Mouse (Mus musculus): ENCODE data around the gene Scamp2. TPM values are rescaled to one million over a fixed set of nuclear protein-coding genes. Genes with fewer than 3 reads are reported as not detected.
A peak's percentile ranks its signal among the peaks of the same experiment; 100 is the strongest.

Gene Scamp2
- polyA plus RNA-seq, 1 experiment from 2014 or later, result 62.3 TPM

GRCm38 (mm10) chr9:57577144-57577849 lies 16.6 kb downstream of the Scamp2 start:
- Histone ChIP-seq H3K27ac (no peak overlapping the region), H3K4me1 (no peaks in the 10 kb centered on the region), H3K4me2 (replicated peaks) (no peak overlapping the region), H3K36me3 (peaks cover 61% of the 10 kb centered on the region), H3K4me3 (no peak overlapping the region), H3K9me3 (no peaks in the 10 kb centered on the region), H3K27me3 (replicated peaks) (no peaks in the 10 kb centered on the region), H3K9ac (no peak overlapping the region)
- 84% methylated on average over 6 of the region's 6 CpGs for WGBS
- ATAC-seq (ENCODE audit: low FRiP score, low read depth), result no peak

GRCm38 (mm10) chr9:57584991-57585390 lies 24.2 kb downstream of the Scamp2 start:
- H3K36me3 ChIP-seq, result peaks cover 70% of the 10 kb centered on the region
- no peak for ATAC-seq (ENCODE audit: low FRiP score, low read depth)

GRCm38 (mm10) chr9:57589224-57590126 lies 28.7 kb downstream of the Scamp2 start, which contains the start of gene Ulk3:
TSS of gene Ulk3 (plus strand) at chr9:57589452.
- Histone ChIP-seq H3K4me2 (replicated peaks) (peak within 1 kb of the TSS; percentile 87), H3K36me3 (peaks cover 46% of the 10 kb centered on the region), H3K4me3 (peak within 1 kb of the TSS; percentile 67), H3K27ac (peak within 1 kb of the TSS; percentile 37; the same call in 1 of the 2 replicates), H3K27me3 (replicated peaks) (no peaks in the 10 kb centered on the region), H3K4me1 (peaks cover 15% of the 10 kb centered on the region), H3K9me3 (no peaks in the 10 kb centered on the region), H3K9ac (peak within 1 kb of the TSS; percentile 73)
- WGBS, result under 1% methylated on average over 58 of the region's 58 CpGs
- peak; percentile 90 for ATAC-seq (ENCODE audit: low FRiP score, low read depth)

More at GRCm38 (mm10) chr9:57584991-57585390, 24.2 kb downstream of the Scamp2 start:
- H3K27me3 ChIP-seq (replicated peaks), result no peaks in the 10 kb centered on the region
- no peak overlapping the region for H3K4me2 ChIP-seq (replicated peaks)
- no peak overlapping the region for H3K9ac ChIP-seq
- no peaks in the 10 kb centered on the region for H3K9me3 ChIP-seq
- peaks cover 11% of the 10 kb centered on the region for H3K4me1 ChIP-seq
- H3K27ac ChIP-seq, result no peak overlapping the region
- WGBS, result 82% methylated on average over 3 of the region's 3 CpGs
- H3K4me3 ChIP-seq, result no peak overlapping the region

GRCm38 (mm10) chr9:57590726-57591125 lies 30.0 kb downstream of the Scamp2 start:
- WGBS, result 38% methylated on average over 5 of the region's 5 CpGs
- no peak for ATAC-seq (ENCODE audit: low FRiP score, low read depth)
- Histone ChIP-seq H3K27me3 (replicated peaks) (no peaks in the 10 kb centered on the region), H3K27ac (no peak overlapping the region), H3K36me3 (peaks cover 48% of the 10 kb centered on the region), H3K9me3 (no peaks in the 10 kb centered on the region), H3K4me2 (replicated peaks) (peak overlapping the region; percentile 87; the same call in 1 of the 2 replicates), H3K9ac (no peak overlapping the region), H3K4me1 (peaks cover 15% of the 10 kb centered on the region), H3K4me3 (no peak overlapping the region)

GRCm38 (mm10) chr9:57593454-57594173 lies 32.9 kb downstream of the Scamp2 start:
- Histone ChIP-seq H3K9me3 (no peaks in the 10 kb centered on the region), H3K27me3 (replicated peaks) (no peaks in the 10 kb centered on the region), H3K4me1 (peaks cover 26% of the 10 kb centered on the region), H3K9ac (no peak overlapping the region), H3K4me3 (no peak overlapping the region), H3K27ac (no peak overlapping the region), H3K4me2 (replicated peaks) (no peak overlapping the region), H3K36me3 (peaks cover 30% of the 10 kb centered on the region)
- ATAC-seq (ENCODE audit: low FRiP score, low read depth), result no peak
- 52% methylated on average over 12 of the region's 12 CpGs for WGBS

- Histone ChIP-seq H3K4me1 (peaks cover 25% of the 10 kb centered on the region), H3K9me3 (no peaks in the 10 kb centered on the region), H3K4me3 (no peak overlapping the region), H3K27ac (no peak overlapping the region), H3K4me2 (replicated peaks) (no peak overlapping the region), H3K9ac (no peak overlapping the region), H3K27me3 (replicated peaks) (no peaks in the 10 kb centered on the region), H3K36me3 (peaks cover 30% of the 10 kb centered on the region)
- no peak for ATAC-seq (ENCODE audit: low FRiP score, low read depth)
- WGBS, result 80% methylated on average over 9 of the region's 9 CpGs
These were observed 33.4 kb downstream of the Scamp2 start for GRCm38 (mm10) chr9:57594174-57594509.

- Histone ChIP-seq H3K4me1 (peaks cover 34% of the 10 kb centered on the region), H3K9me3 (no peaks in the 10 kb centered on the region), H3K4me2 (replicated peaks) (no peak overlapping the region), H3K36me3 (peaks cover 26% of the 10 kb centered on the region), H3K27ac (no peak overlapping the region), H3K9ac (no peak overlapping the region), H3K27me3 (replicated peaks) (no peaks in the 10 kb centered on the region), H3K4me3 (no peak overlapping the region)
- 90% methylated on average over 8 of the region's 8 CpGs for WGBS
- no peak for ATAC-seq (ENCODE audit: low FRiP score, low read depth)
These were observed 36.5 kb downstream of the Scamp2 start for GRCm38 (mm10) chr9:57597265-57597664.

GRCm38 (mm10) chr9:57597929-57598382 lies 37.2 kb downstream of the Scamp2 start:
- peaks cover 22% of the 10 kb centered on the region for H3K36me3 ChIP-seq
- H3K9me3 ChIP-seq, result no peaks in the 10 kb centered on the region
- no peak overlapping the region for H3K27ac ChIP-seq
- no peaks in the 10 kb centered on the region for H3K27me3 ChIP-seq (replicated peaks)
- H3K4me3 ChIP-seq, result no peak overlapping the region
- H3K9ac ChIP-seq, result no peak overlapping the region
- ATAC-seq (ENCODE audit: low FRiP score, low read depth), result no peak
- H3K4me2 ChIP-seq (replicated peaks), result 0 out of 2 replicates have a peak overlapping the region, but pooled peaks have one; percentile 12
- 18% methylated on average over 4 of the region's 4 CpGs for WGBS
- peaks cover 34% of the 10 kb centered on the region for H3K4me1 ChIP-seq

- Histone ChIP-seq H3K36me3 (peaks cover 14% of the 10 kb centered on the region), H3K9ac (0 out of 2 replicates have a peak overlapping the region, but pooled peaks have one; percentile 26), H3K27me3 (replicated peaks) (no peaks in the 10 kb centered on the region), H3K4me3 (no peak overlapping the region), H3K27ac (no peak overlapping the region), H3K9me3 (no peaks in the 10 kb centered on the region), H3K4me2 (replicated peaks) (no peak overlapping the region), H3K4me1 (peaks cover 34% of the 10 kb centered on the region)
- ATAC-seq (ENCODE audit: low FRiP score, low read depth), result no peak
- 59% methylated on average over 8 of the region's 8 CpGs for WGBS
These were observed 38.3 kb downstream of the Scamp2 start for GRCm38 (mm10) chr9:57598851-57599563.

GRCm38 (mm10) chr9:57600620-57601352 lies 40.0 kb downstream of the Scamp2 start:
- H3K27me3 ChIP-seq (replicated peaks), result peaks cover 13% of the 10 kb centered on the region
- WGBS, result 6% methylated on average over 3 of the region's 3 CpGs
- no peaks in the 10 kb centered on the region for H3K36me3 ChIP-seq
- ATAC-seq (ENCODE audit: low FRiP score, low read depth), result no peak
- H3K27ac ChIP-seq, result no peak overlapping the region
- peaks cover 34% of the 10 kb centered on the region for H3K4me1 ChIP-seq
- no peak overlapping the region for H3K4me3 ChIP-seq
- no peaks in the 10 kb centered on the region for H3K9me3 ChIP-seq
- no peak overlapping the region for H3K4me2 ChIP-seq (replicated peaks)
- H3K9ac ChIP-seq, result no peak overlapping the region

GRCm38 (mm10) chr9:57601353-57601706 lies 40.6 kb downstream of the Scamp2 start:
- 77% methylated on average over 2 of the region's 2 CpGs for WGBS
- Histone ChIP-seq H3K9me3 (no peaks in the 10 kb centered on the region), H3K27me3 (replicated peaks) (peaks cover 19% of the 10 kb centered on the region), H3K4me2 (replicated peaks) (no peak overlapping the region), H3K4me1 (peaks cover 38% of the 10 kb centered on the region), H3K36me3 (no peaks in the 10 kb centered on the region), H3K27ac (no peak overlapping the region), H3K9ac (no peak overlapping the region), H3K4me3 (no peak overlapping the region)
- no peak for ATAC-seq (ENCODE audit: low FRiP score, low read depth)
